Mouse (Mus musculus): Measurements from ENCODE around the gene Plau. TPM values are rescaled to one million over a fixed set of nuclear protein-coding genes. Genes with fewer than 3 reads are reported as not detected.

Plau gene
- total RNA-seq, 4 experiments from 2014 or later = 4.9 to 7.7 (median 5.6) TPM

DNA sequence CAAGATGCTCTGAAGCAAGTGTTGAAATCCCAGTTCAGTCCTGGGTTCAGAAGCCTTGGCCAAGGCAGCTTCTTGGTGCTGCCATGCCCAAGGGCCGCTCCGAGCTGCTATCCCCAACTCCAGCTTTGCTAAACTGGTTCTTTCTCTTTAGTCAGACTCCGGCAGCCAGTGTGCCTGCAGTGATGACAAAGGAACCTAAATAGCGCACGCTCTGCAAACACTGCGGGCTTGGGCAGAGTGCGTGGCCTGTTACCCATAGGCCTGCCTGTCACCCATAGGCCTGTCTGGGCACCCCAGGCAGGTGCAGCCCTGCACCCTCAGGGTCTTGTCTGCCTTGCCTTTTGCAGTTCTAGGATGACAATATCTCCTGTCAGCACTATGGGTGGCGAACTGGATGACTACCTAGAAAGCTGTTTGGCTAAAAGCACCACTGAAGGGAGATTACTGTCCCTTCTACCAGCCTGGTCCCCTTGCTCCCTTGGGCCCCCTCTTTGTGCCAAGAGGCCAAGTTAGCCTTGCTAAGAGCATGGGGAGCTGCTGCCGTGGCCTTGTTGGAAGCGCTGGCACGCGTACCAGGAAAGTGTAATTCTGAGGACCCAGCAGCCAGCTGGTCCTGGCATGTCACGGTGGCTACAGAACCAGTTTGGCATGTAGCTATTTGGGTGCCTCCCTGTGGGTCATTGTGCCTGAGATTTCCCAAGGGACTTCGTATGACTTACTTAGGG, 30.2 kb upstream of the Plau start:
- no peak for DNase-seq (ENCODE audit: low spot score)

DNA sequence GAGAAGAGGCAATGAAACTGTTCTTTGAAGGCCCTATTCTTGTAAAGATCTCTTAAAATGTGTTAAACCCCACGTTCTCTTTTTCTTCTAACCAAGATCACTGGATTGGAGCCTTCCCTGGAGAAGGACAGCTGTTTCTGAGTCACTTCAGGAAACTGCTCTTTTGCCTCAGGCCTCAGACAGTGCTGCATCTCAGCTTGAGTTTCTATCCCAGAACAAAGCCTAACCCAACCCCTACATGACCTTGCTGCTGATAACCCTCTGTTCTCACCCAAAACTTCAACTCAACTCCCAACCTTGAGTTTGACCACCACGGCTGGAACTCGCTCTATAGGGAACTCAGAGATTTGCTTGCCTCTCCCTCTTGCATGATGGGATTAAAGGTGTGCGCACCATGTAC, 27.1 kb upstream of the Plau start:
- DNase-seq (ENCODE audit: low spot score) = no peak

DNA sequence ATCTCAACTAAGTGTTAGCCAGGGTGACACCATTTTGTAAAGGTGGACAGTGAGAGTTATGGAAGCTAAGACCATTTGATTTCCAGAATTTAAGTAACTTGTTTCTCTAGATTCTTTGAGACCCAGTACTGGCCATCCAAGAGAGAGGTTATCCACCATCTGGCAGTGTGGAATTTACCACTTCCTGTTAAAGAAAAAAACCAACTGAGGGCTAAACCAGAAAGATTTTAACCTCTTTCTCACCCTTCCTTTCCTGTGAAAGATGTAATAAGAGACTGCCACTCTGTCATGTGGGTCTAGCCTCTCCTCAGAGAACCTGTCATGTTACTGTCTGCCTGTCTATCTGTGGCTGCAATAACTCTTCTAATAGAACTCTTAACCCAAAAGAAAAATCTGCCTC, 26.6 kb upstream of the Plau start:
- DNase-seq (ENCODE audit: low spot score) = no peak

DNA sequence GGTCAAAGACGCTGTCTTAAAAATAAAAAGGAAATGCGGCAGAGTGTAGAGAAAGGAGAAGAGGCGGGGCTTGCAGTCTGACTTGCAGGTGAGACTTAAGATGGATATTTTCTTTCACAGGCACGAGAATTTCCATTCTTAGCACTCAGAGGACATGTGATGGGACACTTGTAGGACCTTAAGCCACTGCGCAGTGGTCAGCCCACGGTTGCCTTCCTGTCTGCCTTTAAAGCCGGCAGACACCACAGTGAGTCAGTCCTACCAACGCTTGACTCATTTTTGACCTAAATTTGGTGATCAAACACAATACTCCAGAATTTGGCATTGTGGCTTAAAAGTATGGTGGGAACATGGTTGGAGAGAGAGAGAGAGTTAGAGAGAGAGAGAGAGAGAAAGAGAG, 25.2 kb upstream of the Plau start:
- DNase-seq (ENCODE audit: low spot score) = no peak

DNA sequence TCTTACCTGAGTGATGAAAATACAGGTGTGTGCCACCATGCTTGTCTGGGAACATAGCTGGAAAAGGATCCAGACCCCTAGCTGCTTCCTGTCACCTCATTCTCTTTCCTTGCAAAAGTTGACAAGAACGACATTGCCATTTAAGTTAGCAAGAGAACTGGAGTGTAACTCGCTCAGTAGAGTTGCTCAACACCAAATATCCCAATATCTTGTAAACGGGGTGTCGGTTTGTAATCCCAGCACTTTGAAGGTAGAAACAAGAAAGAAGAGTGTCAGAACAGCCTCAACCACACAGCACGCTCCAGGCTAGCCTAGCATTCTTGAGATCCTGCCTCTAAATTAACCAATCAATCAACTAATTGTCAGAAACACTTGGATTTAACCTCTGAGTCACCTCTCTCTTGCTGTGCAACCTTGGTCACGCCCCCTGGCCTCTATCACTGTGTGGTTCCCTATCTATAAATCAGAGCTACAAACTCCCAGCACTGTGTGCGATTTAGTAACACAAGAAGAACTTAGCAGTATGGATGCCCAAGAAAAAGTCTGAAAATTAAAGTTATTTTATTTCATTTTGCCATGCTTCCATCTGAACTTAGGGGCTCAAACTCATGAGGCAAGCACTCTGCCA, 24.6 kb upstream of the Plau start:
- no peak for DNase-seq (ENCODE audit: low spot score)

DNA sequence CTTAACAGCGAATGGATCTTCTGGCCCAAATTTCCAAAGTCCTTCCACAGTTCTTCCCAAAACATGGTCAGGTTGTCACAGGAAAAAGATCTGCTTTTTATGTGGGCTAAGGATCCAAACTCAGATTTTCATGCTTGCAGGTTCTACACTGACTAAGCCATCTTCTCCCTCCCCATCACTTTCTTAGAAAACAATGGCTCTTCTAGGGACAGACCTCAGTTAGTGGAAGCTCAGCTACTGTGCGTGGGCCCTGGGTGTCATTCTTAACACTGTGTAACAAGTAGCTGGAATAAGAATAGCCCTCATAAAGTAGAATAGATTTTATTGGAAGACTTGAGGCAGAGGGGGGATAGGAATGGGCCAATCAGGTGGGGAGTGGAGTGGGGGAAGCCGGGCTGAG, 21.0 kb upstream of the Plau start:
- DNase-seq (ENCODE audit: low spot score) = no peak

DNA sequence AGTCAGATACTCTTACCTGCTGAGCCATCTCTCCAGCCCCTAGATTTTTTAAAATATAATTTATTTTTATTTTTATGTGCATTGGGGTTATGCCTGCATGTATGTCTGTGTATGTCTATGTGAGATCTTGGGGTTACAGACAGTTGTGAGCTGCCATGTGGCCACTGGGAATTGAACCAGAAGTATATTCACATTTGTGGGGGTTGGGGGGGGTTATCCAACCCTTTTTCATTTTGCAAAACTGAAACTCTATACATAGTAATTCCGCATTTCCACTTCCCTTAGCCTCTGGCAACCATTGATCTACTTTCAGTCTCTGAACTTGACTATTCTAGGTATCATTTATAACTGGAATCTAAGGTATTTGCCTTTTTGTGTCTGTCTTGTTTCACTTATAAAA, 11.9 kb upstream of the Plau start:
- DNase-seq (ENCODE audit: low spot score) = no peak

DNA sequence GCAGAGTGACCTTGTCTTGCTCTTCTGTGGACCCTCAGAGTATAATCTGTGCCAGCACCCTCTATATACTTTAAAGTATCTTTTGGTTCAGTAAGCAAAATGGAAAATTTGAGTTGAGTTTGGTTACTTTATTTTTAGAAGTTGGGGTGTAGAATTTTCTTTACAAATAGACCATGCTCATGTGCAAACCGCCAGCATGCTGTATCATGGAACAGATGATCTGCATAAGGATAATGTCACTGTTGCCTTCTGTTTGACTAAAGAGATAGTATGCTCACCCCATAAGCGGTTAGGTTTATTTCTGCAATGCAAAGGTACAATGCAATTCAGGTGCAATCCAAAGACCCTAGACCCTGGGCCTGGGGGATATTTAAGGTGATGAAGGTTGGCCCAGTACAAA, 10.9 kb upstream of the Plau start:
- DNase-seq (ENCODE audit: low spot score) = no peak

DNA sequence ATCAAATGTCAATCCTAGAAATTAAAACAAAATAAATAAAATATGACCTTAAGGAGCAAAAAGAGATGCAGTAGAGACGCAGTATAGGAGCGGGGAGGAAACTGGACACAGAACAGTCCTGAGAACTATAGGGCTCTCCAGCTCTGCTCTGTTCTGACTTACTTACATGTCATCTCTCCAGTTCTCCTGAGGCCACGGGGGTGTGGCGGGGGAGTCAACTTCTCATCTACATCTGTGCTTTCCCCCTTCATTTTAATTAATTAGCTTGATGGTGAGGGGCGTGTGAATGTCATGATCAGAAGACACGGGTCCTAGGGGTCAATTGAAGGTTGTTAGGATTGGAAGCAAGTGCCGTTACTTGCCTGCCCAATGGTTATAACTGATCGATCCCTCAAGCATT, 9.4 kb upstream of the Plau start:
- no peak for DNase-seq (ENCODE audit: low spot score)

DNA sequence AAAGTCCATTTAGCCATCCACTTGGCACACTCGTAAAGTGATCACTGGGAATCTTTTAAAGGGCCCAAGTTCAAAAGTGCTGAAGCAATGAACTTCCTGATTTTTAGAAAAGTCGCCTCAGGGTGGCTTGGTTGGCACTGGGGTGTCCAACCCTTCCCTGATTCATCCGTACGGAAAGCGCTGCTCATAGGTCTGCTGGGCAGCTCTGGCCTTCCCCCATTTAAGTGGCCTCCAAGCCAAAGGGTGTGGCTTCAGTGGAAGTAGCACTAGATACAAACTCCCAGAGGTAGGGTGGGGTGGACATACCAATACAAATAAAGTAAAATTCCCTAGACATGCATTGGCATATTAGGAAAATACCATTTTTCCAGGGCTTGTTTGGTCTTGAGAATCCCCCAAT, 9.0 kb upstream of the Plau start:
- DNase-seq (ENCODE audit: low spot score) = no peak

DNA sequence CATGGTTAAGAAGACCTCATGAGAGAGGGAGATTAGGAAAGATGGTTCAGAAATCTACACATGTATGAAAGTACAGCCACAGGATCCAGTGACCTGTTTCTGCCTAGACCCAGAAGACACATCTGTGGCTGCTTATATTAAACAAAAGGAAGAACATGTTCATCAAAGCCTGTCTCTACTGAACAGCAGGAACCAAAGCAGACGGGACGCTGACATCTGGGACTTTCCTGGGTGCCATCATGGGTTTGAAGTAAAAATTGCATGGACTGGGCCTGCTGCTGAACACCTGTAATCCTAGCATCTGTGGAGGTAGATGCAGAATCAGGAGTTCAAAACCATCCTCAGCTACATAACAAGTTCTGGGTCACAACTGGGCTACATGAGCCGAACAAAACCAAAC, 7.9 kb upstream of the Plau start:
- no peak for DNase-seq (ENCODE audit: low spot score)

DNA sequence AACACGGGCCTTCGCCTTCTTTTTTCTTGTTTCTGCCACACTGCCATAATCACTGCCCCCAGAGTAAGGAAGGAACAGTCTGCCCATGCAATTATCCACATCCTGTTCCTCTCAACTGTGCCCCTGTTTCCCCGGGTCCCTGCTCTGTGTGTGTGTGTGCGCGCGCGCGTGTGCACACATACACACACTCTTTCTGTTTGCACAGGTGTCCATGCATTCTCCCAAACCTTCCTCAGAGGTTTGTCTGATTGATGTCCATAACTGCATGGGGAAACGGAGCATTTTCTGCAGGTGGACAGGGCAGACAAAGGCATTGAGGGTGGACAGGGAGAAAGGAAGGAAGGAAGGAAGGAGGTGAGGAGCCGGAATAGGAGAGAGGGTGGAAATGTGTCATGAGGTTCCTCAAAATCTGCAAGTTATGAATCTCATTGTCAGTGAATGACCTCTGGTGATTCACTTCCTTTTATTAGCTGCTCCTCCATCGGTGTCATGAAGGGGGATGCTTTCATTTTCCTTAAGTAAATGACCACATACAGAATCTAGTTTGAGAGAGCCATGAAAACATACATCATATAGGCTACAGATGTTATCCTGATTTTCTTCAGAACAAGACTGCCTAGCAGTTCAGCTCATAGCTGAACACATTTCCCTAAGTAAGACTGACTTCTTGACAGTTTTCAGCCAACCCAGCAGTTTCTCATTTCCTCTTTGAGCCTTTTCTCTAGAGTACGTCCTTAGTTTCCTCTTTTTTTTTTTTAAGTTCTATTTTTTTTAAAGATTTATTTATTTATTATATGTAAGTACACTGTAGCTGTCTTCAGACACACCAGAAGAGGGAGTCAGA, 6.7 kb upstream of the Plau start:
- no peak for DNase-seq (ENCODE audit: low spot score)

DNA sequence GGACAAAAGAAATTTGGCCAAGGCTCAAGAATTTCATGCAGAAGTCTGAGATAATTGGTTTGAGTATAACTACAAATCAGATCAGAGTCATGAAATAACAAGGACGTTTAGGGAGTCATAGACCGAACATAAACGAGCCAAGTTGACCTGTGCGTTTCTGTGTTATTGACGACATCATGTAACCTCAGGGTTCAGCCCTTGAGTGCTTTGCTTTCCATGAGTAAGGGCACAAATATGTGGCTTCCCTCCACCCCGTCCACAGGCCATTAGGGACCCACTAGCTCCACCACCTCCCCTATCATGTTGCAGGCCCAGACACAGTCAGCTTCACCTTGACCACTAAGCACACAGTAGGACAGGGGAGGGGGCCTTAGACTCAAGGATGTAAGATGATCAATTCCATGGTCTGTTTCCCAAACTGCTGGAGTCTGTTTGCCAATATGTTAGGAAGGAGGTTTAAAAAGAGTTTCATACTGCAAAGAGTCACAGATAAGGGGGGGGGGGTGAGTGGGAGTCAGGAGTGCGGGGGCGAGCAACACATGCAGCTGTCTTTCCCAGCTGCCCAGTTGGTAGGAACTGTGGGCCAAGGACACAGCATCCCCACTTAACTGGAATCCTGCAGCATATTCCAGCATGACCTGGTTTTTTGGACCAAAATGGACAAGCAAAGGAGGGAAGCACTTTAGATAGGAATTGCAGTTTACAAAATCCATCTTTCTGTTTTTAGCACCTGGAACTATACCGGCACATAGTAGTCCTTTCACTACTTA, 5.1 kb upstream of the Plau start:
- DNase-seq (ENCODE audit: low spot score) = no peak

DNA sequence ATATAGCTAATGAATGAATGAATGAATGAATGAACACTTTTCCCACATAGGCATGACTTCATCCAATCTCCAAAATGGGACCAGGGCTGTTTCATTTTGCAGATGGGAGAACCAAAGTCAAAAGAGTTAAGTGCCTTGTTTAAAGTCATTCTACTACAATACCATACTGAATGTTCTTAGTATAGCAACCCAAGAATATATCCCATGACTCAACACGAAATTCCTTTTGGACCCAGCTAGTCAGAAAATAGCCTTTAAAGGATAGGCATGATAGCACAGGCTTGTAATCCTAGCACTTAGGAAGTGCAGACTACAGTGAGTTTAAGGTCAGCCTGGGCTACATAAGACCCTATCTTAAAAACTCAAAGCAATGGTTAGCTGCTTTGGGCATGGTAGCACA, 4.5 kb upstream of the Plau start:
- DNase-seq (ENCODE audit: low spot score) = no peak

DNA sequence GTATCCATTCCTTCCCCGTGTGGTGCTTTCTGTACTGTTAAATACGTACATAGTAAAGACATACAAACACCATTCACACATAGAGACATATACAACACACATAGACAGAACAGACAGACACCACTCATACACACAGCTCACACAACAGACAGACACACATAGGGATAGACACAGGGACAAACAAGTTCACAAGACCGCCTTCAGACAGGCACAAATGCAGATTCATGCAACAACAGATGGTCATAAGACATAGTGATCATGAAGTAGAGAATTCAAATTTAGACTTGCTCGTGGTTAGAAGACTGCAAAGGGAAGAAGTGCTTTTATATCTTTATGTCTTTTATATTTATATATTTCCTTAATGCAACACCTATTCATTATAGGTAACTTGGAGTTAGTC, 2.9 kb upstream of the Plau start:
- no peak for DNase-seq (ENCODE audit: low spot score)

DNA sequence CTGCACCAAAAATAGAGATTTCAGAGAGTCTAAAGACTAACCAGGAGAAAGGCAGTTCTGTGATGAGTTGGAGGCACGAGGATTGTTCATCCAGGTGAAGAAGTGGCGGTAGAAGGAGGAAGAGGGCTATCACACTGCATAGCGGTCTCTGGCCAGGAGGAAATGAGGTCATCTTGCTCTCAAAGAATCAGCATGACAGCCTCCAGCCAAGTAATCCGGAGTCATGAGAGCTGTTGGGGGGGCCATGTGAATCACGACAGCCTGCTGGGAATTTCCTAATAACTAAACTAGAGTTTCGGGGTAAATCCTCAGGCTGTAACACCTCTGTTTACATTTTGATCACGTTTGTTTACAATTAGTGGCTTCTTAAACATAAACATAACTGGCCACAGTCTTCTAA, 2.3 kb upstream of the Plau start:
- peak; percentile 45 for DNase-seq (ENCODE audit: low spot score)

DNA sequence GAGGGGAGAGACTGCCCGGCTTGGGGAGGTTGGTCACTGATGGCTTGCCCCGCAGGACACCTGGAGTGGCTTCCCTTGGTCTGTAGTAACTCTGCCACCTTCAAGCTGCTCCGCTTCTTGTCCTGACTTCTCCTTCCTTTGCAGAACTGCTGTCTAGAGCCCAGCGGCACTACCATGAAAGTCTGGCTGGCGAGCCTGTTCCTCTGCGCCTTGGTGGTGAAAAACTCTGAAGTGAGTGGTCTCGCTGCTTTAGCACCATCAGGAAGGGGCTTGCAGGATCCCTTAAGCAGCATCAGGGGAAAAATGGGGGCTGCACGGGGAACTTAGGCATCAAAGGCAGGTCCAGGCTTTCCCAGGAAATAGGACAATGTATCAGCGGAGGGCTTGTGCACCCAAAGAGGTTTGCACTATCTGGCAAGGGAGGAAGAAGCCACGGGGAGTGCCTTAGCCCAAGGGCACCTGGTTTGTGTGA, 481 bp downstream of the Plau start:
- no peak for DNase-seq (ENCODE audit: low spot score)

DNA sequence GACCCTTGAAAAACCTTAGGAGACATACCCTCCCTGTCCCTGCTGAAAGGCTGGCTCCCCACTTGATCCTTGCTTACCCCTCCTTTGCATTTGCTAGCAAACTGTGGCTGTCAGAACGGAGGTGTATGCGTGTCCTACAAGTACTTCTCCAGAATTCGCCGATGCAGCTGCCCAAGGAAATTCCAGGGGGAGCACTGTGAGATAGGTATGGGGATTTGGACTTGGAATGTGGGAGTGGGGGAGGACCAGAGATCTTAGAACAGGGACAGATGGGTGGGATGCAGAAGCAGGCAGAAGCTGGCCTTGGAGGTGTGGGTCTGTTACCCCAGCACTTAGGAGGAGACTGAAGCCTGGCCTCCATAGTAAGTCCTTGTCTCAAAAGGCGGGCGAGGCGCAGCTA, 1.2 kb downstream of the Plau start:
- no peak for DNase-seq (ENCODE audit: low spot score)

DNA sequence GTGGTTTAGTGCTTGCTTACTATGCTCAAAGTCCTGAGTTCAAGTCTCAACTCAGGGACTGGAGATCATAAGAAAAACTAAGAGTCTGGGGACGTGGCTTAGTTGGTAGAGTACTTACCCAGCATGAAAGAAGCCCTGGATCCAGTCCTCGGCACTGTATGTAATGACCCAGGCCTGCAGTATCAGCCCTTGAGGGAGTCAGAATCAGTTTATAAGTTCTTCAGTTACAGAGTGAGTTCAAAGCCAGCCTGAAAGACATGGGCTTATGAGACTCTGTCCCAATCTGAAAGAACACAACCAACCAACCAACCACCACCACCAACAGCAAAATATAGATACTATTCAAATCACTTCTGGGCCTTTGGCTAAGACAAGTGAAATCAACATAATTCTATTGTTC, 5.1 kb downstream of the Plau start:
- no peak for DNase-seq (ENCODE audit: low spot score)

DNA sequence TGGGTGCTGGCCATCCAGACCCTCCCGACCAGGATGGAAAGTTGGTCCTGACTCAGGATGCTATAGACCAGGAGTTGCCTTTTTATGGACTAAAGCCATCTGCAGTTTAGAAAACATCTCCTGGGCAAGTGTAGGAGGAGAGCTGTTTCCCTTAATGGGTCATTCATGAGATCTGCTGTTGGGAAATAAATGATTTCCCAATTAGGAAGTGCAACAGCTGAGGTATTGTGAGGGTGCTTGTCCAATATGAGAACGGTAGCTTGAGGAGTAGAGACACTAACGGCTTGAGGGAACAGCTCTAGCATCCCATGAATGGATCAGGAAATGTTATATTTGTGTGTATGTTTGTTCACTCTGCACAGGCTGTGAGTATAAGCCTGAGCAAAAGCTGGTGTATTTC, 6.2 kb downstream of the Plau start:
- DNase-seq (ENCODE audit: low spot score) = no peak

DNA sequence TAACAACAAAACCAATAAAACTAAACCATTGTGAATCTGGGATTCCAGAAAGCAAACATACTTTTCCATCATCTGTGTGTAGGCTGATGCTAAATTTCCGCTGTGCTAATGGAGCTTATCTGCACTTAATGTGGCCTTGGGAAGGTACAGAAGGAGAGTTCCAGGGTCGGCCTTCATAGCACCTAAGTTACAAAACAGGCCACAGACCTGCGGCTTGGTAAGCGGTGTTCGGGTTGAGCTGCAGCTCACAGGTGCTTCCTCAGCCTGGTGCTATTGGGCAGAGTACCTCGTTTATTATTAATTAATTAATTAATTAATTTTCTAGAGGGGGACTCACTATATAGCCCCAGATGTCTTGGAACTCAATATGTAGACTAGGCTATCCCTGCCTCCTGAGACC, 7.7 kb downstream of the Plau start:
- no peak for DNase-seq (ENCODE audit: low spot score)
